Mouse (Mus musculus) erythroblast, embryonic 14.5 days (primary cell): Measurements from ENCODE around the gene Zfyve1.

Experiments used
- GATA1 ChIP-seq: IDR thresholded peaks from 2 replicates; pipeline ENCODE4 v1.6.1; 2012; ENCODE audit warnings: low read length, inconsistent platforms, mixed read lengths
- TAL1 ChIP-seq: IDR thresholded peaks from 3 replicates; pipeline ENCODE4 v1.6.1; 2012; ENCODE audit warnings: low read length, inconsistent platforms, mixed read lengths

DNA sequence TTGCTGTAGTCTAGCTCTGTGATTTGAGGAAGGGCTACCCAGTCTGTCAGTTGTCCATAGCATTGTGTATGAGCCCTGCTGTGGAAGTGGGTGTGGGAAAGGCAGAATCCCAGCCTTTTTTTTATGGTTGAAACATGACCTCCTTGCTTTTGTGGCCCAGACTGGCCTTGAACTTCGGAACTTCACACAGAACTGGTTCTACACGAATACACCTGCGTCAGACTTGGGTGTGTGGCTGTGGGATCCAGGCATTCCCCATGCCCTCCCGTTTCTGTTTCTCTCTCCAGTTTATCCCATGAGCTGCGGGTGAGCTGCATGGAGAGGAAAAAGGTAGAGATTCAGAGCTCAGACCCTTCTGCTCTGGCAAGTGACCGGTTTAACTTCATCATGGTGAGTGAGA is 65.0 kb downstream of the Zfyve1 start:
- TF ChIP-seq GATA1 (no peak), TAL1 (no peak)
